Mouse (Mus musculus): ENCODE results near the gene Rfc5. TPM values are rescaled to one million over a fixed set of nuclear protein-coding genes. Genes with fewer than 3 reads are reported as not detected.
"Not testable (repeated sequence)": the region's sequence is repeated elsewhere in the genome, so short reads cannot be mapped to it uniquely, and the experiment has no call there.

Rfc5 gene
- total RNA-seq (2021): 1 to 10 TPM; 1.4 to 1.9 TPM
- long read RNA-seq, experiment 1, partial matches to known transcripts: 0 of 5 reads
- long read RNA-seq, experiment 1, other reads (novel, unspliced or antisense): 1 of 5 reads
- long read RNA-seq, experiment 2, partial matches to known transcripts: 0 of 4 reads
- long read RNA-seq, experiment 2, other reads (novel, unspliced or antisense): 0 of 4 reads

- DNase-seq (ENCODE audit: low spot score): peak; percentile 96
These were observed at the start of gene Rfc5 for GRCm38 (mm10) chr5:117388877-117389276. Gene Rfc5 (minus strand): TSS chr5:117389047.

DNA sequence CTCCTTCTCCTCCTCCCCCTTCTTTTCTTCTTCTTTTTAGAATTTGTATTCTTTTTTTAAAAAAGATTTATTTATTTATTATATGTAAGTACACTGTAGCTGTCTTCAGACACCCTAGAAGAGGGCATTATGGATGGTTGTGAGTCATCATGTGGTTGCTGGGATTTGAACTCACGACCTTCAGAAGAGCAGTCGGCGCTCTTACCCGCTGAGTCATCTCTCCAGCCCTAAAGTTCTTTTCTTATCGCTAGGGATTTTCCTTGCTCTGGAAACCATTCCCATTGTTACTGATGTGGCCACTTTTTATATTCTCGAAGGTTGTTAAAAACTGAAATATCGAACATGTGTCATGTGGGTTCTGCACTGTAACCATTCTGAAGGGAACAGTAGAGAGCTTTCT, 44.7 kb upstream of the Rfc5 start:
- DNase-seq (ENCODE audit: low spot score): not testable (repeated sequence)

DNA sequence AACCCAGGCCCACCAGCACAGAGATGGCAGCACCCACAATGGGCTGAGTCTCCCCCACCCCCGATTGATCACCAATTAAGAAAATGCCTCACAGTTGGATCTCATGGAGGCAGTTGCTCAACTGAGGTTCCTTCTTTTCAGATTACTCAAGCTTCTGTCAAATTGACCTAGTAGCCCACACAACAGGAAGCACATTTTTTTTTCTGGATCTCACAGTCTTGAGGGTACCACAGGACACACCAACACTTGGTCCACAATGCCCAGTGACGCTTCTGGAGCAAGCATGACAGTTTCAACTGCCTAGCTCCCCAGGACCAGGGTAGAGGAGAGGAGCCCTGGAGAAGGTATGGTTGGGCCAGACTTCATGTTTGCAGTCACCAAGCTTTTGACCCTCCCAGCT, 28.6 kb upstream of the Rfc5 start:
- DNase-seq (ENCODE audit: low spot score): no peak

DNA sequence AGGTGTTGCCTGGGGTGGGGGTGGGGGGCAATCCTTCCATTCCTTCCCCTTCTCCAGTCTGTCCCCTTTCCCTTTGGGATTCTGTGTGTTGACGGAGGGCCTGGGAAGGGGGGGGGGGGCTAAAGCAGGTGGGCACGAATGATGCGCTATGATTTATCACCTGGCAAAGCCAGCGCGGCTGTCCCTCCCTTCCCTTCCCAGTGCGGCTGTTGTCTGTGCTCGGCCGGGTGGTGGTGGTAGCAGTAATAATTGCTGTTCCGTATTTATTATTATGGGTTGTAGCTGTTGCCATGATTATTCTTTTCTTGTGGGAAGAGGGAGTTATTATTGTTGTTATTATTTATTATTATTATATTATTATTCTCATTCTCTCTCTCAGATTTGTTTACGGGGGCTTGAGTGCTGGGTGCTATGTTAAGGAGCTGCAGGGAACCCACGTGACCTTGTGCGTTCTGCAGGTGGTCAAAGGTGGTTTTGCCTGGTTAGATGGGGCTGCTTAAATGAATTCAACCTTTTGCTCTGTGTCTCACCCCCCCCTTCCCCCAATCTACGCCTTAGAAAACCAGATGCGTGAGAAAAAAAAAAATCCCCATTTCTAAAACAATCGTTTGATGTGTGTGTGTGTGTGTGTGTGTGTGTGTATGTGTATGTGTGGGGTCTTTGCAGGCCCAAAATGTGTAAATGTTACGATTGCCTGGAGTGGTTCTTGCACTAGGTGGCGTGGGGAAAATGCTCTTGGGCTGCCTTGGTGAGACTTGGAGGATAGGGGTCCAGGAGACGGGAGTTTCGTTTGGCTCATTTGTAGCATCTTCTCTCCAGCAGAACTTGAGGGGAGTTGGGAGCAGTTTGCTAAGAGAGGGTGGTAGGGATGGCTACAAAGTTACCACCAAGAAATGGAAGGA, 26.4 kb upstream of the Rfc5 start:
- no peak for DNase-seq (ENCODE audit: low spot score)

GRCm38 (mm10) chr5:117414611-117415010, 25.8 kb upstream of the Rfc5 start:
- DNase-seq (ENCODE audit: low spot score): no peak

GRCm38 (mm10) chr5:117413507-117414501, 25.0 kb upstream of the Rfc5 start, which contains the start of gene Ksr2:
Gene Ksr2 (plus strand): TSS chr5:117414000.
- DNase-seq (ENCODE audit: low spot score): no peak

DNA sequence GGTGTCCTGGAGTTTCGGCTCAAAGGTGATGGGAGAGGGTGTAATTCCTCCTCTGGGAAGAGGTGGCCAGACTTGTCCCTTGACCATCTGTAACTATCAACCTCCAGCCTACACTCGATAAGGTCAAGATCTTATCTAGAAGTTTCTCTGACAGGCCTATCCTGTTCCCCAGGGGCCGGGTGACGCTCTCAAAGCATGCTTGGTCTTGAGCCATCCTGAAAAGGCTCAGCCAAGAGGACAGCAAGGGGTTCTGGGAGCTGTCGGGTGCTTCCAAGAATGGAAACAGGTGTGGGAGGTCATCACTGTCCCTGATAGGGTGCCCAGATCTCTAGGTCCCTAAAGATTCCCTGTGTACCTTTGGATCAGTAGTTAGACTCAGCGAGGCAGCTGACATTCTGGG, 20.5 kb upstream of the Rfc5 start:
- no peak for DNase-seq (ENCODE audit: low spot score)

DNA sequence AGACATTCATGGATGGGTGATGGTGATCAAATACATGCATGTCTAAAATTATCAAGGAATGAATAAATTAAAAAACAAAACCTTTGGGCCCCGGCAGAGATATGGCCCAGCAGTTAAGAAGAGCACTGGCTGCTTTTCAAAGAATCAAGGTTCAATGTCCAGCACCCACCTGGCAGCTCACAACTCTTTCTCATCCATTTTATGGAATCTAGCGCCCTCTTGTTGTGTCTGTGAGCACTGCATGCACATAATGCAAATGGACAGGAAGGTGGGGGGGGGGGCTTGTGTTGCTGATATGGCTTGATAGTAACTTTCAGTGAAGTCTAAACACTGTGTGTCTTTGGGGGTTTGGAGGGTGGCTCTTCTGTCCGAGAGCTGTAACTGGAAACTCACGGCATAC, 19.4 kb upstream of the Rfc5 start:
- peak; percentile 11 for DNase-seq (ENCODE audit: low spot score)

DNA sequence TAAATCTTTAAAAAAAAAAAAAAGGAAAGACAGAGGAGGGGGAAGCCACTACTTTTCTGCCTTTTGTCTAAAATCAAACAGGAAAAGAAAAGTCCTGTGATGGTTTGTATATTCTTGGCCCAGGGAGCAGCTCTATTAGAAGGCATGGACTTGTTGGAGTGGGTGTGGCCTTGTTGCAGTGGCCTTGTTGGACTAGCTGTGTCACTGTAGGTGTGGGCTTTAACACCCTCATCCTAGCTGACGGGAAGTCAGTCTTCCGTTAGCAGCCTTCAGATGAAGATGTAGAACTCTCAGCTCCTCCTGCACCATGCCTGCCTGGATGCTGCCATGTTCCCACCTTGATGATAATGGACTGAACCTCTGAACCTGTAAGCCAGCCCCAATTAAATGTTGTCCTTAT, 15.8 kb upstream of the Rfc5 start:
- DNase-seq (ENCODE audit: low spot score): not testable (repeated sequence)

DNA sequence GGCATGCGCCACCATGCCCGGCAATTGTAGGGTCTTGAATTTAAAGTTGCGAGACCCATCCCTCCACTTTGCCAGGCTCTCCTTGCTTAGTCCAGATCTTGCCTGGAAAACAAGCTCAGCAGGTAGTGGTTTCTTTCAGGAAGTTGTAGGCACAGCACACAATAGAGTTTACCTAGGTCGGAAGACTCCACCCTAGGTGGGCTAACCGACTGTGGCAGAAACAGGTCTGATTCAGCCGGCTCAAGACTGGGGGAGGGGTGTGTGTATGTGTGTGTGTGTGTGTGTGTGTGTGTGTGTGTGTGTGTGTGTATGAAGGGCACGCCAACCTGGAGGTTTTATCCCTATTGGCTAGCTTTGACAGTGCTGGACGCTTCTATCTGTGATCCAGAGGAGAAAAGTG, 14.8 kb upstream of the Rfc5 start:
- no peak for DNase-seq (ENCODE audit: low spot score)

- DNase-seq (ENCODE audit: low spot score): no peak
These were observed 10.4 kb upstream of the Rfc5 start for GRCm38 (mm10) chr5:117399281-117399680.

GRCm38 (mm10) chr5:117398007-117398550, 9.2 kb upstream of the Rfc5 start:
- DNase-seq (ENCODE audit: low spot score): no peak

- DNase-seq (ENCODE audit: low spot score): no peak
These were observed 8.5 kb upstream of the Rfc5 start for GRCm38 (mm10) chr5:117397371-117397770.

- no peak for DNase-seq (ENCODE audit: low spot score)
These were observed 7.8 kb upstream of the Rfc5 start for GRCm38 (mm10) chr5:117396596-117397014.

DNA sequence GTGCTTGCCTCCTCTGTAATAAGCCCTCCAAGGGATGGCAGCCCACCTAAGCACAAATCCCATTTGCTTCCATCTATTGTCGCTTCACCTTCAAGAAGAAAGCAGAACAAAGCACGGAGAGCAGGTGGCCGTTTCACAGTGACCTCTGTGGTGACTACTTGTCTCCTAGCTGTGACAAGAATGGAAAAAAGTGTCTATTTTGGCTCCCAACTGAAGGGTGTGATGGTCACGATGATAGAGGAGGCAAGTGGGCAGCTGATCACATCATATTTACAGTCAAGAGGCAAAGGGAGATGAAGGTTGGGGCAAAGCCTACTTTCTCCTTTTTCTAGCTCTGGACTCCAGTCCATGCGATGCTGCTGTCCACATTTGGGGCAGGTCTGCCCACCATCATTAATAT, 7.0 kb upstream of the Rfc5 start:
- DNase-seq (ENCODE audit: low spot score): no peak

GRCm38 (mm10) chr5:117390895-117391294, 2.0 kb upstream of the Rfc5 start:
- no peak for DNase-seq (ENCODE audit: low spot score)

DNA sequence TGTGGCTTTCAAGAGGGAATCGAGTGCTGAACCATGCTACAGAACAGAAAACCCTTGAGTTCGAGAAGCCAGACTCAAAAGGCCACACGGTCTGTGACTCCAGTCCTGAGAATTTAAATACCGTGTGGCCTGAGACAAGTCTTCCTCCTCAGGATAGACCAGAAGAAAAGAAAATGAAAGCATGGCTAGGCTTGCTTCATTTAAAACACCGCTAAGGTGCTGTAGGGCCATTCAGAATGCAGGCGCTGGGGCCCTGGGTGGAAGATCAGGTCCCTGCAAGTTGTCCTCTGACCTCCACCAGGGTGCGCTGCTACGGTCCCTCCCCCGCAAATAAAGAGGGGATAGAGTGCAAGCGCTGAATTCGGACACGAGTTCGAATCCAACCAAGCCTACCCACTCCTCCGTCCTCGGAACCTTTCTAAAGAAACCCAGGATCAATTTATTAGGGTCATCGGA, 523 bp downstream of the Rfc5 start:
- DNase-seq (ENCODE audit: low spot score): no peak

GRCm38 (mm10) chr5:117383198-117383597, 5.6 kb downstream of the Rfc5 start:
- no peak for DNase-seq (ENCODE audit: low spot score)

DNA sequence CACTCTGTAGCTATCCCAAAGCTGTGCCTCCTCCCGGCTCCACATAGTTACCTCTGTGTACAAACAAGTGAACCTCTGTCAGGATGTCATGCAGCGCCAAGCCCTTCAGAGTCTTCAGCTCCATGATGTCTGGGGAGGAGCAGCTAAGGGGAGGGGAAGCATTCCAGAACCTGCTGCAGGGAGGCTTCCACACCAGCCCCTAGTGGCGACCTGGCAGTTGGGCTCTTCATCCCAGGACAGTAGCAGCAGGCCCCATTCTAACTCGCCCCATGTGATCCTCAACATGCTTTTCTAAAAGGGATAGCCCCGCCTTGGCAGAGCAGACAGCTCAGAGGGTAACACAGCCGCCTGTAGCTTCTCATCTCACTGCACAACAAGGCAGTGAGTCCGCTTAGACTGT, 7.1 kb downstream of the Rfc5 start:
- no peak for DNase-seq (ENCODE audit: low spot score)

DNA sequence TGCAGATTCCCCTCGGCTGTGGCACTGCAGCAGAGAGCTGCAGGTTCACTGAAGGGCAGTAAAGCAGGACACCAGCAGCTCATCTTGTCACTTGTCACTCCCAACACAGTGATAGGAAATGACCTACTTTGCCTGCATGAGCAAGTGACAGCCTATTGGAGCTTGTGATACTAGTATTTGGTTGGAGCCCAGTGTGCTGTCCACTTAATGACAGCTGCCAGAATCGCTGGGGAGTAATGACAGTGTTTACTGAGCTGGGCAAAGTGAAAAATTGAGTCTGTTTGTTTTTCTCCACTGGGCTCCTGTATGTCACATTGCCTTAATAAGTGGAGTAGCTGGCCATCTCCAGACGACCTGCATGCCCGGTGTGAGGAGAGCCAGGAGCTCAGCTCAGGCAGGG, 8.6 kb downstream of the Rfc5 start:
- no peak for DNase-seq (ENCODE audit: low spot score)

DNA sequence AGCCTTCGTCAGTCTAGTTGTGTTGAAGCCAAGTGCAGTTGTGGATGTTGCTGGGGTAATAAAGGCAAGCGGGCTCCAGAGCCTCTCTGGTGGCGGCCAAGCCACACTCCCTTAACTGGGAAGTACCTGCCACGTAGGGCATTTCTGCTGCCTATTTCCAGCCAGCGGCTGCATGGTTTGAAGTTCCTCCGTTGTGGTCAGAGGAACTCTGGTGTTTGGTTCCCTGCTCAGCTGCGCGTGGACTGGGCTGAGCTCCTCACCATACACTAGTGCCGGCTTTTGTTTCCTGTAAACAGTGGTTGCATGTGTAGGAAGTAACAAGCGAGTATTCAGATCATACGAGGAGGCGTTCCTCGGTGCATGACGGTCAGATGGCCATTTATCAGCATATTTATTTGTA, 11.1 kb downstream of the Rfc5 start:
- not testable (repeated sequence) for DNase-seq (ENCODE audit: low spot score)
